Comparison of ENCODE assay signal across 14 mouse cellular contexts in the genomic region with DNA sequence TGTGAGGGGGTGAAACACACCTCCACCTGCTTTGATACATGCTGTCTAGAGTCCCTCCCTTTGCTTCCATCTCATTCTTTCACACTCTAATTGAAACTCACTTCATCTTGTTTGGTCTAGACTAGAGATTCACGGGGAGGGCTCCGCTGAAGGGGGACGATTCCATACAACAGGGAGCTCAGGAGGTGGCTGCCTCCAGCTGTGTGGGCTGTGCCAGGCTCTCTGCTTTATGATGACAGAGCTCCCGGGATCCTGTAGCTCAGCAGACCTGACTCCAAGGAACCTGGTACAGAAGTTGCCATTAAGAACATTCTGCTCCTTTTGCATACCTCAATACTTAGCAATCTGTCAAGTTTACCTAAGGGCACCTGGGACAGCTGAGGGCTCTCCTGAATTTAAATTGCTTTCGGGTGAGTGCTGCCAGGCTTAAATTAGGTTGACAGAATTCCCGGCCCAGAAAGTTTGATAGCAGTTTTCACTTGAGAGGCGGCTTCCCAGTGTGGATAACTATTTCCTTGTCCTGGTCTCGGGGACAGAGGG.
DNase-seq lines count a peak whose midpoint lies in the region; ATAC-seq and TF ChIP-seq lines count a peak whose summit lies in the region.
"Had no signal": no experiment of that assay in that cellular context is flagged by ENCODE, and none has a peak within 500 bp of the region (broad histone marks: within the 10 kb centered on the region; RNA-seq: fewer than 3 reads in every experiment).

No protein-coding gene starts in this region.

- DNase-seq in hindbrain, embryonic 11.5 days (ENCODE audit: low spot score): no peak
- DNase-seq in midbrain, embryonic 10.5 days (ENCODE audit: low spot score): no peak
- peak; percentile 70 for DNase-seq in lung, postnatal 0 days (ENCODE audit: low spot score)
- DNase-seq in thymus, postnatal 25 days: no peak
- DNase-seq: cerebellum, adult 9-11 months; gastrocnemius, postnatal 36 days; spleen, adult 18-20 months had no signal

- peak; percentile 51 for ATAC-seq in hindbrain, embryonic 16.5 days
- ATAC-seq in hindbrain, embryonic 11.5 days (ENCODE audit: low FRiP score): no peak
- peak; percentile 28; the same call in 1 of the 2 replicates for ATAC-seq in midbrain, embryonic 13.5 days
- peak; percentile 80 for ATAC-seq in lung, postnatal 0 days
- peak; percentile 47 for ATAC-seq in neural tube, embryonic 14.5 days (ENCODE audit: low read depth)
- ATAC-seq: forebrain, embryonic 13.5 days; intestine, postnatal 0 days had no signal

- peaks cover 15% of the 10 kb centered on the region; the same call in 1 of the 2 replicates for H3K4me1 ChIP-seq in hindbrain, embryonic 16.5 days (ENCODE audit: control insufficient read depth, insufficient read depth, low read depth, low read length)
- H3K4me1 ChIP-seq in hindbrain, embryonic 11.5 days (replicated peaks; ENCODE audit: control insufficient read depth, insufficient read depth, low read length): peaks cover 5% of the 10 kb centered on the region; the same call in 1 of the 2 replicates
- H3K4me1 ChIP-seq in midbrain, embryonic 13.5 days (replicated peaks): peaks cover 39% of the 10 kb centered on the region
- H3K4me1 ChIP-seq in midbrain, embryonic 10.5 days: peaks cover 28% of the 10 kb centered on the region
- H3K4me1 ChIP-seq in lung, postnatal 0 days (ENCODE audit: insufficient read depth, low read depth, low read length): no peaks in the 10 kb centered on the region
- peaks cover 9% of the 10 kb centered on the region for H3K4me1 ChIP-seq in neural tube, embryonic 14.5 days (ENCODE audit: control insufficient read depth, insufficient read depth, low read length)

- 17% methylated on average over 8 of the region's 8 CpGs for WGBS in hindbrain, embryonic 16.5 days
- WGBS in hindbrain, embryonic 11.5 days: 7% methylated on average over 8 of the region's 8 CpGs
- WGBS in midbrain, embryonic 13.5 days: 16% methylated on average over 8 of the region's 8 CpGs
- 16% methylated on average over 8 of the region's 8 CpGs for WGBS in midbrain, embryonic 10.5 days
- whole genome bisulfite sequencing in lung, postnatal 0 days: 8% methylated on average over 8 of the region's 8 CpGs
- 3% methylated on average over 8 of the region's 8 CpGs for WGBS in neural tube, embryonic 14.5 days

- no peak overlapping the region for H3K4me2 ChIP-seq in hindbrain, embryonic 16.5 days (ENCODE audit: low read length)
- H3K4me2 ChIP-seq in hindbrain, embryonic 11.5 days (replicated peaks; ENCODE audit: low read depth, low read length): no peak overlapping the region
- H3K4me2 ChIP-seq in midbrain, embryonic 13.5 days (replicated peaks): no peak overlapping the region
- no peak overlapping the region for H3K4me2 ChIP-seq in lung, postnatal 0 days (replicated peaks; ENCODE audit: low read depth, low read length)
- H3K4me2 ChIP-seq in neural tube, embryonic 14.5 days (ENCODE audit: low read depth, low read length): no peak overlapping the region
- H3K4me2 ChIP-seq: forebrain, embryonic 13.5 days had no signal

- no peaks in the 10 kb centered on the region for H3K36me3 ChIP-seq in hindbrain, embryonic 16.5 days (ENCODE audit: control insufficient read depth, insufficient read depth, low read length)
- H3K36me3 ChIP-seq in hindbrain, embryonic 11.5 days (ENCODE audit: control insufficient read depth, insufficient read depth, low read length): no peaks in the 10 kb centered on the region
- H3K36me3 ChIP-seq in midbrain, embryonic 13.5 days: no peaks in the 10 kb centered on the region
- H3K36me3 ChIP-seq in midbrain, embryonic 10.5 days: no peaks in the 10 kb centered on the region
- no peaks in the 10 kb centered on the region for H3K36me3 ChIP-seq in lung, postnatal 0 days (ENCODE audit: insufficient read depth, low read length)
- H3K36me3 ChIP-seq in neural tube, embryonic 14.5 days (ENCODE audit: control insufficient read depth, insufficient read depth, low read length): no peaks in the 10 kb centered on the region

- peak; percentile 49; the same call in 1 of the 2 replicates for TF ChIP-seq EP300 in lung, postnatal 0 days (IDR thresholded peaks at IDR 0.05)

- H3K9ac ChIP-seq in hindbrain, embryonic 16.5 days (ENCODE audit: low read depth, low read length): no peak overlapping the region
- H3K9ac ChIP-seq in hindbrain, embryonic 11.5 days (ENCODE audit: low read depth, low read length): no peak overlapping the region
- no peak overlapping the region for H3K9ac ChIP-seq in midbrain, embryonic 13.5 days (replicated peaks)
- no peak overlapping the region for H3K9ac ChIP-seq in lung, postnatal 0 days (replicated peaks; ENCODE audit: low read depth)
- no peak overlapping the region for H3K9ac ChIP-seq in neural tube, embryonic 14.5 days (replicated peaks; ENCODE audit: low read depth, low read length)
- H3K9ac ChIP-seq: forebrain, embryonic 13.5 days; liver, embryonic 14.5 days had no signal

- no peak for TF ChIP-seq CTCF in lung, postnatal 0 days (IDR thresholded peaks at IDR 0.05)

- H3K27ac ChIP-seq in hindbrain, embryonic 16.5 days (ENCODE audit: low read depth, low read length): peak overlapping the region; percentile 25; the same call in 1 of the 2 replicates
- H3K27ac ChIP-seq in hindbrain, embryonic 11.5 days (ENCODE audit: low read depth, low read length): no peak overlapping the region
- H3K27ac ChIP-seq in midbrain, embryonic 13.5 days: no peak overlapping the region
- no peak overlapping the region for H3K27ac ChIP-seq in midbrain, embryonic 10.5 days (replicated peaks)
- H3K27ac ChIP-seq in lung, postnatal 0 days (ENCODE audit: low read length): 0 out of 2 replicates have a peak overlapping the region, but pooled peaks have one; percentile 12
- H3K27ac ChIP-seq in neural tube, embryonic 14.5 days (ENCODE audit: low read depth, low read length): no peak overlapping the region
- H3K27ac ChIP-seq: forebrain, embryonic 13.5 days; liver, embryonic 14.5 days; stomach, postnatal 0 days had no signal

- H3K9me3 ChIP-seq in hindbrain, embryonic 16.5 days (ENCODE audit: control insufficient read depth, low read length): no peaks in the 10 kb centered on the region
- H3K9me3 ChIP-seq in hindbrain, embryonic 11.5 days (ENCODE audit: control insufficient read depth, low read length): no peaks in the 10 kb centered on the region
- H3K9me3 ChIP-seq in midbrain, embryonic 13.5 days: no peaks in the 10 kb centered on the region
- no peaks in the 10 kb centered on the region for H3K9me3 ChIP-seq in midbrain, embryonic 10.5 days (replicated peaks)
- no peaks in the 10 kb centered on the region for H3K9me3 ChIP-seq in lung, postnatal 0 days (ENCODE audit: low read length)
- H3K9me3 ChIP-seq in neural tube, embryonic 14.5 days (ENCODE audit: control insufficient read depth, low read length): no peaks in the 10 kb centered on the region
- H3K9me3 ChIP-seq: forebrain, embryonic 13.5 days had no signal

- no peaks in the 10 kb centered on the region for H3K27me3 ChIP-seq in hindbrain, embryonic 16.5 days (replicated peaks; ENCODE audit: control insufficient read depth, insufficient read depth, low read length)
- no peaks in the 10 kb centered on the region for H3K27me3 ChIP-seq in hindbrain, embryonic 11.5 days (ENCODE audit: control insufficient read depth, insufficient read depth, low read length)
- no peaks in the 10 kb centered on the region for H3K27me3 ChIP-seq in midbrain, embryonic 13.5 days
- H3K27me3 ChIP-seq in midbrain, embryonic 10.5 days (ENCODE audit: low read depth, poor library complexity, severe bottlenecking): 0 out of 2 replicates have a peak, but pooled peaks cover 9% of the 10 kb centered on the region
- no peaks in the 10 kb centered on the region for H3K27me3 ChIP-seq in lung, postnatal 0 days (replicated peaks; ENCODE audit: insufficient read depth, low read length)
- no peaks in the 10 kb centered on the region for H3K27me3 ChIP-seq in neural tube, embryonic 14.5 days (ENCODE audit: control insufficient read depth, insufficient read depth, low read length)
- H3K27me3 ChIP-seq: forebrain, embryonic 13.5 days had no signal

- H3K4me3 ChIP-seq in hindbrain, embryonic 16.5 days (ENCODE audit: low read length): no peak overlapping the region
- no peak overlapping the region for H3K4me3 ChIP-seq in hindbrain, embryonic 11.5 days (ENCODE audit: low read depth, low read length)
- no peak overlapping the region for H3K4me3 ChIP-seq in midbrain, embryonic 13.5 days (replicated peaks)
- no peak overlapping the region for H3K4me3 ChIP-seq in midbrain, embryonic 10.5 days
- no peak overlapping the region for H3K4me3 ChIP-seq in lung, postnatal 0 days (ENCODE audit: low read depth, low read length)
- no peak overlapping the region for H3K4me3 ChIP-seq in neural tube, embryonic 14.5 days (ENCODE audit: low read depth, low read length)
- H3K4me3 ChIP-seq: forebrain, embryonic 13.5 days had no signal

Comparison
In these comparisons a context has a peak if more than half of its experiments do, and no peak if none do; other contexts are left out.
1. H3K27ac ChIP-seq: peak in hindbrain, embryonic 16.5 days (single experiment) and lung, postnatal 0 days (single experiment); none in hindbrain, embryonic 11.5 days (single experiment), midbrain, embryonic 13.5 days (single experiment), midbrain, embryonic 10.5 days (single experiment) and neural tube, embryonic 14.5 days (single experiment).